Mouse (Mus musculus) megakaryocyte, embryonic 14.5 days (primary cell): ENCODE measurements at regions not wholly inside any gene's neighbourhood (a gene's known extent, or its start where the extent isn't known, plus 50 kb on each side); places are given as distances from the start of the nearest gene placed in this dataset.

Experiments used
- FLI1 ChIP-seq: IDR thresholded peaks from 2 replicates; pipeline ENCODE4 v1.6.1; 2012; ENCODE audit warnings: low read length, inconsistent platforms, mixed read lengths
- GATA1 ChIP-seq: IDR thresholded peaks from 3 replicates; pipeline ENCODE4 v1.6.1; 2012; ENCODE audit warnings: mixed read lengths, low read length, inconsistent platforms, borderline replicate concordance

GRCm38 (mm10) chr12:109397175-109398058 is 55.2 kb upstream of the Dlk1 start:
- TF ChIP-seq FLI1 (no peak), GATA1 (no peak)
